Mouse (Mus musculus): Measurements from ENCODE around the gene Sdhd.
"Not testable (repeated sequence)": the region's sequence is repeated elsewhere in the genome, so short reads cannot be mapped to it uniquely, and the experiment has no call there.

The Sdhd gene

DNA sequence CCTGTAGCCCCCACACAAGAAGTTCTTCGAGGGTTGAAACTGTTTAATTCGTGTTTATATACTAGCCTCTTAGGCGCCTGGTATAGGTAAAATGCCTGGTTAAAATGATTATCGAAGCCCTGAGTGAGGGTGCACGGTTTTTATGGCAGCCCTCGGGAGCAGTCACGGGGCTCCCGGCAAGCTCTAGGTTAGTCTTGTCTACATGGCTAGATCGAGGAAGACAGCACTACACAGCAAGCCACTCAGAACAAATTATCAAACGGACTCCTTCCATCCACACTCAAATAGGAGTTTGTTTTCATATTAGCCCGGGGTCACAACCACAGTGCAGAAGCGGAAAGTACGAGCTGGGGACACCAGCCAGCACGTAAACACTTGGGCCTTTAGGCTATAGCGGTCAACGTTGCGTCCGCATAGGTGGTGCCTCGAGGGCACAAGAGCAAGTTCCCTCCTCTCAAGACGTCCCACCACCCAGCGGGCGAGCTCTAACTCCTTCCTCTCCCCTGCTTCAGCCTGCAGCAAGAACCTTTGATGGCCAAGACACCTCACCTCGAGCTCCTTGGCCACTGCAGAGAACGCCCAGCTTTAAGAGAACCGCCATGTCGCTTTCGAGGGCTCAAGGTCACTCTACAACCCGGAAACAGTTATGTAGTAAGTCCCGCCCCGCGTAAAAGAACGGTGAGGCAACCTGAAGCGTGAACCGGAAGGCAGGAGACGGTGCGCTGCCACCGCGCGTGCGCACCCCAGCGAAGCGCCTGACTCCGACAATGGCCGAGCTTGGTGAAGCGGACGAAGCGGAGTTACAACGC lies at the start of gene Sdhd, which contains the start of gene Timm8b:
Gene Sdhd (minus strand): TSS at position 624 of the 809 bp plus-strand sequence.
Gene Timm8b (plus strand): TSS at position 722 of the 809 bp plus-strand sequence.
- peak; percentile 96 for DNase-seq (ENCODE audit: low spot score)

DNA sequence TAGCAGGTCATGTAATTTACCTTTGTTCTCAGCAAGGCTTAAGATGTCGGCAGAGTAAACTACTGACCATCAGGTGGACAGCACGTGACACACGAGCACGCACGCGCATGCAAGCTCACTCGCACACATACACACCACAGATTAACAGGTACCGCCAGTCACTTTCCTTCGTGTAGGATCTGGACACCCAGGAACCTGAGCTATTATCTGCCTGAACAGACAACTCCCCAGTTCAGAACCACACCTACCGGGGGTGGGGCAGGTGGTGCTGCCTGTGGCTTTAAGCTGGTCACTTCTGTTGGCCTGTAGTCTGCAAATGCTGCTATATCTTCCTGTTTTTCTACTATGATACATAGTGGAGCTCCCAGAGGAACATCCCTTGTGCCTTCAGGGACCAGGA lies 46.9 kb upstream of the Sdhd start:
- DNase-seq (ENCODE audit: low spot score), result no peak

DNA sequence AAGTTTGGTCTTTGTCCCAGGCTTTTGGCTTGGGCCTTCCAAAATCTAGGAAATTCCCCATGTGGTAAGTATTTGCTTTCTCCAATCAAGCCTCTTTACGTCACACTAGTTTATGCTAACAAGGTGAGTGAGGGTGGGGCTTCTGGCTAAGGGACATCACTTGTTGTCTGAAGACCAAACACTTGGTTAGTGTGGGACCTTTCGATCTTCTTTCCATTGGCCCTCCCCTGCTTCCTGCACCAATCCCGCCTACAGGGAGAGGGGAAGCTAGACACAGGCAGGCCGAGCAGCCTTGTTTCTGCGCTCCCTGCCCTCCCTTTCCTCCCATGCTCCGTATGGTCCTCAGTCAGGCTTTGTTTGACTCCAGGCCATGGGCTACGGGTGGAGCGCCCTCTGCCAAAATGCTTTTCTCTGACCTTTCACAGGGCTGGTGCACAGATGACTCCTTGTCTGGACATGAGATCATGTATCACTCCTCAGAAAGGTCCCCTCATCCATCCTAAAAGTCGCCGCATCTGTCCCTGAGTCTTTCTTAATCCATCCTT lies 43.3 kb upstream of the Sdhd start:
- no peak for DNase-seq (ENCODE audit: low spot score)

DNA sequence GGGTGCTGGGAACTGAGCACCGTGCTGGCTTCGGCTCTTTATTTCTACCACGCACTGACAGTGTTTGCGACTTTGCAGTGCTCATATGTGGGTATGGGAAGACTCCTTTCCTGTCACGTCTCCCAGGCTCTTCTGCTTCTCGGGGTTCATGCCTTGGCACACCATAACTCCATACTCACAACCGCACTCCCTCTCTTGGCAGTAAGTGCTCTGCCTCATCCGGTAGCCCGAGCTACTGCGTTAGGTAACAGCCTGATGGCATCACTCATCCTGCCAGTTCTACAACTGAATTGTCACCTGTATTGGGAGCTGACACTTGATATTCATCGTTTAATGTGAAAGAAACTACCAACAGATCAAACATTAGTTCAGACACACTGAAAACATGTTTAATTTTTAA lies 30.7 kb upstream of the Sdhd start:
- DNase-seq (ENCODE audit: low spot score), result no peak

DNA sequence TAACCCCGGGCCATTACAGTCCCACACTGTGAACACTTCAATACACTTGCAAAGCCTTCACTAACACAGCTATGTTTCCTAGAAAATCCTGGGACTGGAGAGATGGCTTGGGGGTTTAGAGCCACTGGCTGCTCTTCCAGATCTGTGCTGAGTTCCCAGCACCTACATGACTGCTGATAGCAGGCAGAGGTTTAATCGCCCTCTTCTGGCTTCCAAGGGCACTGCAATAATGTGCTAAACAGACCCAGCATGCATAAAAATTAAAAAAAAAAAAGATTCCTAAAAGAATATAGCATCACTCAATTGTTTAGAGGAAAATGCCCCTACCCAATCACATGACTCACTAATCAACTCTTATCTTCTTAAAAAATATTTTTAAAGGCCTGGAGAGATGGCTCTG lies 29.4 kb upstream of the Sdhd start:
- DNase-seq (ENCODE audit: low spot score), result no peak

DNA sequence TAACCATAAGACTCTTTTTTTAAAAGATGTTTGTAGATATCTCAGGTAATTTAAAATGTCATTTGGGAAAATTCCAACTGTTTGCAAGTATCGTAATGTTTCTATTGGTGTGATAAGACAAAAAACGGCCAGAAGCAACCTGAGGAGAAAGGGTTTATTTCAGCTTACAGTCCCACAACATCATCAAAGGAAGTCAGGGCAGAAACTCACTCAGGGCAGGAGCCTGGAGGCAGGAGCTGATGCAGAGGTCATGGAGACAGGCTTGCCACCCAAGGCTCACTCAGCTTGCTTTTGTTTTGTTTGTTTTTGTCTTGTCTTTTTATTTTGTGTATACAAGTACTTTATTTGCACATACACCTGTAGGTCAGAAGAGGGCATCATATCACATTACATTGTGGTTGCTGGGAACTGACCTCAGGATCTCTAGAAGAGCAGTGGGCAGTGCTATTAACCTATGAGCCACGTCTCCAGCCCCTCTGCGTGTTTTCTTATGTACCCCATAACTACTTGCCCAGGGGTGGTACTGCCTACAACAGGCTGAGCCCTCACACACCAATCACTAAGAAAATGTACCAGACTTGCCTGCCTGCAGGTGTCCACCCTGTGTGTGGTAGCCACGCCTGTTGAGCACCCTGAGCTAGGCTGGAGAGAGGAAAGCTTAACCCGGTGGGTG lies 28.5 kb upstream of the Sdhd start:
- no peak for DNase-seq (ENCODE audit: low spot score)

DNA sequence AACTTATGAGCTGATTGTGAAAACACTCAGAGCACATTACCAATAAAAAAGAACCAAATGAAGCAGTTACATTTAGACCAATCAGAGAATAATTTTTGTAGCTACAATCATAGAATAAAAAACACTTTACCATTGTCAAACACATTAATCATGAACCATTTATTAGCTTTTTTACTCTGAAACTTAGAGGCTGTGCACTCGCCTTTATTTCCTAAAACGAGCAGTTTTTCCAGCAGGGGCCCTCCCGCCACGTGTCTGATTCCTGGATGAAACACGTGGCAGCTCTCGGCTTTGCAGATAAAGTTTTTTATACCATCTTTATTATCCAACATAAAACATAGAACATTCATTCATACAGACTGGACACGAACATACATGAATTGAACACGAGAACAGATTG lies 27.3 kb upstream of the Sdhd start:
- not testable (repeated sequence) for DNase-seq (ENCODE audit: low spot score)

DNA sequence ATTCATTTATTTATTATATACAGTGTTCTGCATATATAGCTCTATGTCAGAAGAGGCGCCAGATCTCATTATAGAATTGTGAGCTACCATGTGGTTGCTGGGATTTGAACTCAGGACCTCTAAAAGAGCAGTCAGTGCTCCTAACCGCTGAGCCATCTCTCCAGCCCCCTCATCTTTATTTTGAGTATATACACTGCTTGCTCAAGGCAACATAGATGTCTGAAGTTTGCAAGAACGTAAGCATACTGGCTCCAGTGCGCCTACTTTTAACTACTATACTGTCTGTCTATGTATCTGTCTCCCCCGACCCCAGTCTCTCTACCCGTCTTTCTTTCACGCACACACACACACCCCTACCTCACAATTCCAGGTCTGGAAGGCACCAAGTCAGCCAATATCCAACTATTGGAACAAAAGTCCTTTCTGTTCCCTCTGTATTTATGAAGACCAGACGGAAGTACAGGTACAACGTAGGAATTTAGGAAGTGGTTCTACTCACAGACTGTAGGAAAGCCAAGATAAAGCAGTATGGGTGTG lies 14.2 kb upstream of the Sdhd start:
- DNase-seq (ENCODE audit: low spot score), result no peak

DNA sequence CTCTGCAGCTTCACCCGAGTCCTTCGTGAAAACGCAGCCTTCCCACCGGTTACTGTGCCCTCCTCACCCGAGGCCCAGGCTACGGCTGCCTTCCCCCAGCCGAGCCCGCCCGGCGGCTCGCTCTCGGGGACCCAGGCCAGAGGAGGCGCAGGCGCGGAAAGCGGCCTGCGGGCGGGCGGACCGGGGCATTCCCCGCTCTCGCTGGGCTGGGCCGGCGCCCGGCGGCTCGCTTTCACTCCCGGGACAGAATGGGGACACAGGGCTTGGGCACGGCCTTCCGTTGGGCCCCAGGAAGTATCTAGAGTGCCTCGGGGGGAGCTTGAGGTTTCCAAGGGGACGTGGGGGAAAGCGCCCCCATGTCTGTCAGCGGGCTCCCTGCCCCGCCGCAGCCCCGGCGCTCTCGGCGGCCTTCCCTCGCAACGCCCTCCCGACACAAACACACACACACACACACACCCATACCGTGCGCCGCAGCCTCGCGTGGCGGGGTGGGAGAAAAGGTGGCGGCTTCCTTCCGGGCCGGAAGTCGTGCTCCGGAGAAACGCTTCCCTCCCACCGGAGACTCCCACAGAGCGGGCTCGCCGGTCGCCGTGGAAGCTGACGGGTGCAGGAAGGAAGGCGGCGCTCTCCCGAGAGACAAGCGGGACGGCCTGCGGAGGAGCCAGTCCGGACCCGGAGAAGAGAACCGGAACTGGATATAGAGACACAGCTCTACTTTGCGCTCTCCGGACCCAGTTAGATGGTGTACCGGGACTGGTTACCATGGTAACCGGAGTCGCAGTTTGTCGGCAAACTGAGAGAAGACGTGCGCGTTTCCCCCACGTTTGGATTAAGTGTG lies 13.4 kb upstream of the Sdhd start, which contains the start of the genes Pih1d2 and Nkapd1:
Gene Pih1d2 (plus strand): TSS at position 556 of the 838 bp plus-strand sequence.
Gene Nkapd1 (minus strand): TSS at position 699 of the 838 bp plus-strand sequence.
- DNase-seq (ENCODE audit: low spot score), result peak; percentile 91

DNA sequence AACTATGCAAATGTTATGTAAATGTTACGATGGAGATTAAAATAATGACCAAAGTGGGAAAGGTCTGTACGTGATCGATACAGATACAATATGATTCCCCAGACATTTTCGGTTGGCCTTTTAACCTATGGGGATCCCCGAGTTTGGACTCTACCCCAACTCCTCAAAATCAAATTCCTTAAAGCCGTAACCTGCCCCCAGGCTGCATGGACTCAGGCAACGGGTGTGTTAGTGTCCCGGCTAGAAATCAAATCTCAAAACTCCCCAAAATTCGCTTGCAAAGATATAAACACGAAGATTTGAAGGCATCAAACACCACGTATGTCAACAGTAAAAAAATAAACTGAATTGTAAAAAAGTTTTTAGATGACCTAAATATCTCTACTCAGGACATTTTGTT lies 12.5 kb upstream of the Sdhd start:
- DNase-seq (ENCODE audit: low spot score), result no peak

DNA sequence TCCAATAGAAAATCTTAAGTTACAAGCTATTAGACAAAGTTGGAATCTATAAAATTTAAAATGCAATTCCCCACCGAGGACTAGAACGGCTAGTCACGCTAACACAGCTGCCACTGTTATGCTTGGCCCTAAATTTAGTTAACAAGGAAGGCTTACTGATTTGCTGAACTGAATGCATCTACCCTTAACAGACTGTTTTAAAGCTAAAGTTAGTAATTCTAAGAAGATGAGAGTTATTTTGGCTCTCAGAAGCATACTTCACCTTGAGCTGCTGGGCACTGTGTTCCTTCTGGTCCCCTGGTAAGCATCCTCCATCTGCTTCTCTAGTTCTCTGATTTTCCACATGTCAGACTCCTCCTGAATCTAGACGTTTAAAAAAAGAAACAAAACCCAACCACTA lies 8.5 kb upstream of the Sdhd start:
- no peak for DNase-seq (ENCODE audit: low spot score)

DNA sequence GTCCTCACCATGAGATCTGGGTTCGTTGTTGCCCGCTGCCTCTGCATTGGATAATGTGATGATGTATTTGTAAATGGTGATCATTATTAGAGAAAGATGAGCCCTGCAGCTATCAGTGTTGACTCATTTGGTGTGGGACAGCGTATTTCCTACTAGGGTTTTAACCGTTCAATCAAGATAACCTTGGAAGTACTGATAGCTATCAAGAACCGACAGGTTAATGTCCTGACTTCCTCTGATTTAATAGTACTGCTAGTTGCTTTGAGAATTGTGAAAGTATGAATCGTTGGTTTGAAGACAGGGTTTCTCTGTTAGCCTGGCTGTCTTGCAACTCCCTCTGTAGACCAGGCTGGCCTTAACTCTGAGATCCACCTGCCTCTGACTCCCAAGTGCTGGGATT lies 726 bp upstream of the Sdhd start:
- DNase-seq (ENCODE audit: low spot score), result no peak

DNA sequence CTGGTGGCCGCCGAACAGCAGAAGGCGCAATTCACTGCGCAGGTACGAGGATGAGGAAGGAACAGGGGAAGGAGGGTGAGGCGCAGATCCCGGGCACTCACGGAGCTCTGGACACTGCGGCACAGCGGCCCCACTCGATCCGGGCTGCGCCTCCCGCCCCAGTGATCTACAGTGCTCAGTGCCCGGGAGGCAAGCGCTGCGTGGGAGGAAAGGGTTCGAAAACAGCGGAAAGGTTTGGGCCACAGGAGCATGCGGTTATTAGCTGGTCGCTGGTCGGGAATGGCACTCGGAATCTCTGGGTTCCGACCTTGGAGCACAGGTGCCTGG lies 349 bp upstream of the Sdhd start:
- no peak for DNase-seq (ENCODE audit: low spot score)

DNA sequence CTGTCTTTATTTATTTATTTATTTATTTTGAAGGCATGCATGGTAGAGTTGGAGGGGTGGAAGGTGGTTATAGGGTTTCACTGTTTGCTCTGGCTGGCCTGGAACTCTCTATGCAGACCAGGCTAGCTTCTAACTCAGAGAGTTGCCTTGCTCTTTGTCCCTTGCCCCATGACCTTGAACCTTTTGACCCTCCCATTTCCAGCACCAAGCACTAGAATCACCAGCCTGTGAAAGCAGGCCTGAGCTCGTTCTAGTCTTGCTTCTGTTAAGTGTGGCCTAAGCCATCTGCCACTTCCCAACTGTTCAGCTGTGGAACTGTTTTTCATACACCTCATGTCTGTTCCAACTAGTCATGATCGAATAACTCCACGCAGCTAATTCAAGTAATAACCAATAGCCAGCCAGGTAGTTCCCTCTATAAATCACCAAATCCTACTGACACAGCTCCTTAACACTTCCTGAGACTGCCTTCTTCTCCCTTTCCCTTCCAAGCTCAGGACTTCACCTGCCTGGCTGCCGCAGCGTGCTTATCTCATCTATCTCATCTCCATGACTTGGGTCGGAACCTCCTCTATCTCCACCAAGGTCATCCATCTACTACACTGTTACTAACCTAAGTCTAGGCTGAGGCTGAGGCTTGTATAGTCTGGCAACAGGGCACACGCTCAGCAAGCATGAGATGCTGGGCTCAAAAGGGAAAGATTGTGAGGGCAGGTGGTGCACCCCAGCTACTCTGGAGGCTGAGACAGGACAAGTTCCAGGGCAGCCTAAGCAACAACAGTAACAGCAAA lies 1.4 kb downstream of the Sdhd start:
- no peak for DNase-seq (ENCODE audit: low spot score)

DNA sequence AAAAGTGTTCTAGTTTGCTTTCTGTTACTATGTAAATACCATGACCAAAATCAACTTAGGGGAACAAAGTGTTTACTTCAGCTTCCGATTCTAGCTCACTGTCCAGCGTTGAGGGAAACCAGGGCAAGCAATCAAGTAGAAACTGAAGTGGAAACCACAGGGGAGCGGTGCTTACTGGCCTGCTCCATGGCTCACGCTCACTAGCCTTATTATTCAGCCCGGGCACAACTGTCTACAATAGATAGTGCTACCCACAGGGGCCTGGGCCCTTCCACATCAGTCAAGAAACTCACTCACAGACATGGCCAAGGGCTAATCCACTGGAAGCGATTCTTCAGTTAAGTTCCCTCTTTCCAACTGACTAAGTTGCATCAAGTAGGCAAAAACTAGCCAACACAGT lies 2.1 kb downstream of the Sdhd start:
- DNase-seq (ENCODE audit: low spot score), result no peak

DNA sequence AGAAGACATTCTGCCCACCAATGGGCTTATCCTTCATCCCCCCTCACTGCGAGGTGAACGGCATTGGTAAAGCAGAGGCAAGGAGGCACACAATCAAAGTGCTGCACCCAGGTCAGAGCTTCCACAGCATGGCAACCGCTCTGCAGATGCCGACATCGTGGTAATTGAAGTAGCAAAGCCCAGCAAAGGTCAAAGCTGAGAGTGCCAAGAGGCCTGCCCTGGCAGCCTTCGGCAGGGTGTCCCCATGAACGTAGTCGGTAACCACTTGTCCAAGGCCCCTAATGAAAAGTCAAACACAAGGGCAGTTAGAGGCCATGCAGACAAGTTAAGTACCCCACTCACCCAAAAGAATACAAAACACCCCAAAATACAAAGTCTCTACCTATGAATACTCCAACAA lies 6.6 kb downstream of the Sdhd start:
- DNase-seq (ENCODE audit: low spot score), result no peak

DNA sequence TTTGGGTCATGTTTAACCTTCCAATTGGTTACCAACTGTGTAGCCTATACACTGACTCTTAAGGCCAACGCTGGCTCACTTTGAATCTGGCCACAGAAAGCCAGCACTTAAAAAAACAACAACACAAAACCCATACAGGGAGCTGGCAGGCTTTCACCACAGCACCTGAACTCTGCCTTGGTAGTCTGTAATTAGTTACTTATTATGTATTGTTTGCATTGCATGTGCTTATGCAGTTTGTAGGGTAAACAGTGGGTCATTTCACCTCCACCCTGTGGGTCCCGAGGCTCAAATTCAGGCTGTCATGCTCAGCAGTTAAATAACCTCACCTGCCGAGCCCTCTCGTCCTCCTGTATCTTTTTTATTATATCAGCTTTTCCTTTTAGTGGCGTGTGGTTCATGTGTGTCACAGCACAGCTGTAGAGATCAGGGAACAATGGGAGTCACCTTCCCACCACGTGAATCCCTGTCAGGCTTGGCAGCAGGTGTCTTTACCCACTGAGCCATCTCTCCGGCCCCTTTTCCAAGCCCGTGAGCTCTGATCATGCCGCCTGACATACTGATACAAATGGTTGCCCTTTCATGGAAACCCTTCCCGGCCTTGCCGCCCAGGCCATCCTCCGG lies 8.7 kb downstream of the Sdhd start:
- DNase-seq (ENCODE audit: low spot score), result no peak

DNA sequence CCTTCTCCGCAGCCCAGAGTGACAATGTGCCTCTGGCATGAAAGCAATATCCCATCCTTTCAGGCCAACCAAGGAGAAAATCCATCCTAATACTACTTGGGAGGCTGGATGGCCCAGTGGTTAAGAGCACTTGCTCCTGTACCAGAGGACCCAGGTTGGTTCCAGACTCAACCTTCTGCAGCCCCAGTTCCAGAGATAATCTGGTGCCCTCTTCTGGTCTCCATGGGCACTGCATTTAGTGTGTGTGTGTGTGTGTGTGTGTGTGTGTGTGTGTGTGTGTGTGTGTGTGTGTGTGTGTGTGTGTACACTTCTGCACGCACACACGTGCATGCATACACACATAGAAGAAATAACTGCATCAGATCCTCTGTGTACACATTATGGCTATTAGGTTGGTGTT lies 10.1 kb downstream of the Sdhd start:
- DNase-seq (ENCODE audit: low spot score), result no peak

DNA sequence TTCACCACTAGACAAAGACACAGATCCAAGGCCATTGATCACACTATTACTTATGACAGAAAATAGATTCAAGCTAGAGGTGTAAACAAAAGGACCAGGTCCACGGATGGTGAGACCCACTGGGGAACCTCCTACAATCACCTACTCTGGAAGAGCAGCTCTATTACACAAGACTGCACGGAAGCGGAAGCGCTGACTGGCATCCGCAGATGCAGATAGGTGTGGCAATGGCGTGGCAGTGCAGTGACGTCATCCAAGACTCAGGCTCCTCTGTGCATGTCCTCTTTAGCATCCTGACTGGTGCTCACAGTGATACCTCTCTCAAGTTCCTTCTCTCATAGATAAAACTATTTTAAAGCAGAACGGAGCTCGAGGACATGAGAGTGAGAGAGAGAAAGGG lies 10.7 kb downstream of the Sdhd start:
- no peak for DNase-seq (ENCODE audit: low spot score)

DNA sequence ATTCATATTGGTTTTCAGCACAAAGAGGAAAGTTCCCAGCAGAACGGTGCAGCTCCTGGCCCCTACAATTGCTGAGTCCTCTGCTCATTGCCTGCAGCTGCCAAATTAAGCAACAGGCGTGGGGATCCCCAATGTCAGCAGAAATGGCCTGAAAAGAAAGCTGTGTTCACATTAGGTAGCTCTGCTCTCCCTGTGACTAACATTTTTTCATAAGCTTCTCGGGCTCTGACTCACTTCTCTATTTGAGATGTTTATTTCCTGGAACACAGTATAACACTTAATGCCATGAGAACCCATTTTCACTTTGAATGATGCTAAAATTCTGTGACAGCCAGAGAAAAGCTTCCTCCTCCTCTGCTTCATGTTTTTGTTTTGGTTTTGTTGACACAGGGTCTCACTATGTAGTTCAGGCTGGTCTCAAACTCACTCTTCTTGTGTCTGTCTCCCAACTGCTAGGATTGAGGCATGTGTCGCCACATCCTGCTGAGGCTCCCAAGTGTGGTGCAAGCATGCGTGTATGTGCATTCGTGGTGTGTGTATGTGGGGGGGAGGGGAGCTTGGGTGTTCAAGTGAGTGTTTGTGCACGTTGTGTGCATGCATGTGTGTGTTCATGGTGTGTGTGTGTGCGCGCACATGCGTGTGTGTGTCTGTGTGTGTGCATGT lies 12.6 kb downstream of the Sdhd start:
- no peak for DNase-seq (ENCODE audit: low spot score)
